Mouse (Mus musculus): ENCODE results near the gene Dab1. TPM values are rescaled to one million over a fixed set of nuclear protein-coding genes. Genes with fewer than 3 reads are reported as not detected.

Gene Dab1
- polyA plus RNA-seq, 1 experiment from 2014 or later: 0.30 TPM

DNA sequence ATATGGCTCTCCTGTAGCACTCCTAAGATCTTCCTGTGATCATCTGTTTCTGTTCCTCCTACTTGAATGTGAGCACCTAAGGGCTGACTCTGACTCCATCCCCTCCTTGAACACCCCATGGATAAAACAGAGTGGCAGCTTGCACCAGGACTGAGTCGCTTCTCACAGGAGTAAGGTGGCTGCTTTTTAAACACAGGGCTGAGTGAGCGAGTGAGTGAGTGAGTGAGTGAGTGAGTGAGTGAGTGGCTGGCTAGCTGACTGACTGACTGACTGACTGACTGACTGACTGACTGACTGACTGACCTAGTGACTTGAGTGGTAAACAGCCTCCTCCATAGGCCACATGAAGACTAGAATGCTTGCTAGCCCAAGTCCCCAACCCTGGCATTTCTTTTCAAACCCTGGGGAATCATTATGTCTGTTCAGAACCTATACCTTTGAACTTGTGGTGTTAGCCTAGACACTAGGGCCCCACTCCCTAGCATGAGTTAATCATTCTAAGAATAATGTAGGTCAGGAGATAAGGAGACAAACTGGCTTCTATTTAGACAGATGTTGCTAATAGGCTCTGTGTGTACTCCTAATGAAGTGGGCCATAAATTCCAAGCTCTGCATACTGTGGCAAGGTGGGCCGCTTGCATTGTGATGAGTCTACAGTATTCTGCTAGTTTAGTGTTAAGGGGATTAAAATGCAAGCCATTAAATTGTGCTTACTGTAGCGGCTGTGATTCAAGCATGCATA is 910.9 kb downstream of the Dab1 start:
- no peak overlapping the region for H3K4me3 ChIP-seq (replicated peaks)
- ATAC-seq (ENCODE audit: low read depth): peak; percentile 39; the same call in 1 of the 2 replicates
- 52% methylated on average over 4 of the region's 4 CpGs for WGBS (ENCODE audit: insufficient replicate concordance)
- H3K9me3 ChIP-seq (replicated peaks): no peaks in the 10 kb centered on the region
- no peaks in the 10 kb centered on the region for H3K27me3 ChIP-seq
- H3K9ac ChIP-seq: no peak overlapping the region
- H3K36me3 ChIP-seq: no peaks in the 10 kb centered on the region
- DNase-seq: no peak
- H3K27ac ChIP-seq: no peak overlapping the region
- no peaks in the 10 kb centered on the region for H3K4me1 ChIP-seq (replicated peaks)
- H3K4me2 ChIP-seq: no peak overlapping the region

DNA sequence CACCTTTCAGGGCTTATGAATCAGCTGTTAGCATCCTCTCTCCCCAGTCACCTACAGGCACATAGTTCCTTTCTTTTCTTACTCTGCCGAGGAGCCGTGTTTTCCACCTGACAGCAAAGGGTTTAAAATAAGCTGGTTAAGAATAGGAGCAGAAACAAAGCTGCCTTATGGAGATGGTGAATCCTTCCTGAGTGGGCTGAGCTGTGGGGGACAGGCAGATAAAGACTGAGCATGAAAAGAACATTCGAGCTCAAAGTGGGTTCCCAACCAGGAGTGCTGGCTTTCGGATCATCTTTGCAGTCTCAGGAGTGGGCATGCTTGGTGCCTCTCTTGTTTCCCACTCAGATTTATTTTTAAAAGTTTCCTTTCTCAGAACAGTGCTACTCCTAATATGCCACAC is 913.7 kb downstream of the Dab1 start:
- no peaks in the 10 kb centered on the region for H3K27me3 ChIP-seq
- no peaks in the 10 kb centered on the region for H3K9me3 ChIP-seq (replicated peaks)
- H3K9ac ChIP-seq: no peak overlapping the region
- H3K36me3 ChIP-seq: no peaks in the 10 kb centered on the region
- 76% methylated on average over 4 of the region's 4 CpGs for WGBS (ENCODE audit: insufficient replicate concordance)
- no peak overlapping the region for H3K27ac ChIP-seq
- no peak overlapping the region for H3K4me2 ChIP-seq
- no peak overlapping the region for H3K4me3 ChIP-seq (replicated peaks)
- H3K4me1 ChIP-seq (replicated peaks): no peaks in the 10 kb centered on the region
- DNase-seq (no peak), ATAC-seq (ENCODE audit: low read depth) (no peak)

DNA sequence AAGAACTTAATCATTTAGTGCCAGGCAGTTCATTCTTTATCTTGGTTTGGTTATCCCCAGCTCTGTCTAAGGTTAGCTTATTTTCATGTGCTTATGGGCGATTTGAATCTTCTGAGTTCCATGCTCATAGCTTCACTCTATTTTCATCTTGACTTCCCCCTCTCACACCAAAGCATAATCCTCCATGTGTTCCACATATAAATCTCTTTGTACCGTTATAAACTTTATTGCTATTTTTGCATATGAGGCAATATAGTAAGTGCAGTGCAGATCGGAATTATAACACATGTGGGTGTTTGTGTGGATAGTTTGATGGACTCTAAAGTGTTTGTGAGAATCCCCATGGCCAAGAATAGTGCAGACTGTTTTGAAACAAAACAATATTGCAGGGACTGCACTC is 919.3 kb downstream of the Dab1 start:
- no peak overlapping the region for H3K4me3 ChIP-seq (replicated peaks)
- H3K9me3 ChIP-seq (replicated peaks): no peaks in the 10 kb centered on the region
- H3K36me3 ChIP-seq: no peaks in the 10 kb centered on the region
- no peak overlapping the region for H3K9ac ChIP-seq
- no peaks in the 10 kb centered on the region for H3K27me3 ChIP-seq
- no peak overlapping the region for H3K27ac ChIP-seq
- no peak overlapping the region for H3K4me2 ChIP-seq
- no peaks in the 10 kb centered on the region for H3K4me1 ChIP-seq (replicated peaks)
- 55% methylated on average over 3 of the region's 3 CpGs for WGBS (ENCODE audit: insufficient replicate concordance)
- DNase-seq (no peak), ATAC-seq (ENCODE audit: low read depth) (no peak)

DNA sequence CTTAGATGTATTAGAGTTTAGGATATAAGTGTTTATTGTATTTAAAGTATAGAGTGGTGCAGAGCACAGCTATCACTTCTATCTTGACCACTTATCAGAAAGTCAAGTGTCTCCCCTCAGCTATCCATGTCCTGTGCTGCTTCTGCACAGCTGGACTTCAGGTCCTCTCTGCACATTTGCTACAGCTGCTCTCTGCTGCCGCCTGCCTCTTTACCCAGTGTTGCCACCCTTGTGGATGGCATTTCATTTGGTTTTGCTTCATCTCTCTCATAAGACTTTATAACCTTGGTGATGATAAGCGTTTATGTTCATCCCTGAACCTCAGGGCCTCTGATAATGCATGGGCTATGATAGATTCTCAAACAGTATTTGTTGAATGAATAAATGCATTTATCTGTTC is 919.9 kb downstream of the Dab1 start:
- ATAC-seq (ENCODE audit: low read depth) (no peak), DNase-seq (no peak)
- no peaks in the 10 kb centered on the region for H3K36me3 ChIP-seq
- H3K4me1 ChIP-seq (replicated peaks): no peaks in the 10 kb centered on the region
- no peak overlapping the region for H3K4me3 ChIP-seq (replicated peaks)
- no peak overlapping the region for H3K4me2 ChIP-seq
- 58% methylated on average over 2 of the region's 2 CpGs for WGBS (ENCODE audit: insufficient replicate concordance)
- H3K9ac ChIP-seq: no peak overlapping the region
- no peaks in the 10 kb centered on the region for H3K9me3 ChIP-seq (replicated peaks)
- no peaks in the 10 kb centered on the region for H3K27me3 ChIP-seq
- no peak overlapping the region for H3K27ac ChIP-seq

DNA sequence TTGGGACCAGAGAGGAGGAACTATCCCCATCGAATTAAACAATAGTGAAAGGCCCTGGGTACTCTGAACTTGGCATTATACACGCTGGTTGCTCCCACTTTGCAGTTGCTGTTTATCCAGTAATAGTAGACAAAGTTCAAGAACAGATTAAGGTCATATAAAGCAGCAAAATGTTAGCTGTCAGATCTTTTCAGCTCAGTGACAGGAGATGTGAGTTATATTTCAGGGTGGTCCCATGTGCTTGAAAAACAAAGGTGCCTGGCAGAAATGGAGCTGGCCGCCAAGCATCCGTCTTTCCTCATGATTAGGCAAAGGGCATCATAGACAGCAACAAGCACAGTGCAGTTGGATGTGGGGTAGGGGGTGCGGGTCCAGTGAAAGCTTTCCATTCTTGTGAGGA is 927.9 kb downstream of the Dab1 start:
- Histone ChIP-seq H3K4me2 (no peak overlapping the region), H3K27me3 (no peaks in the 10 kb centered on the region), H3K9me3 (replicated peaks) (no peaks in the 10 kb centered on the region), H3K4me1 (replicated peaks) (no peaks in the 10 kb centered on the region), H3K9ac (no peak overlapping the region), H3K4me3 (replicated peaks) (no peak overlapping the region), H3K27ac (no peak overlapping the region), H3K36me3 (no peaks in the 10 kb centered on the region)
- DNase-seq: no peak
- no peak for ATAC-seq (ENCODE audit: low read depth)
- 62% methylated on average over 5 of the region's 5 CpGs for WGBS (ENCODE audit: insufficient replicate concordance)

DNA sequence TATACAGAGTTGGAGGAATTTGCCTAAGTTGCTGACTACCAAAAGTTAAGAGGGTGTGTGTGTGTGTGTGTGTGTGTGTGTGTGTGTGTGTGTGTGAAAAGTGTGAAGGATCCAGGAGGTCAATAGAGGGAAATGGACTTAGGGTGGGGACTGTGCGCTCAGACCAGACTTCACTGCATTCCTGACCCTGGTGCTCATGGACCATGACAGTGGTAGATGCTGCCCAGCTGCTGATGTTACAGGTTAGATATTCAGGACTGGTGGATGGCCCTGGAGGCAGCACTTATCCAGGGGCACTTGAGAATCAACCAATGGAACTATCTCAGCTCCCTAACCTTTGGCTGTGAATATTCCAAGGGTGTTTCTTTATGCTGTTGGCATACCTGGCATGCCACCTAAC is 929.1 kb downstream of the Dab1 start:
- Histone ChIP-seq H3K27ac (no peak overlapping the region), H3K9ac (no peak overlapping the region), H3K9me3 (replicated peaks) (no peaks in the 10 kb centered on the region), H3K4me3 (replicated peaks) (no peak overlapping the region), H3K36me3 (no peaks in the 10 kb centered on the region), H3K4me1 (replicated peaks) (no peaks in the 10 kb centered on the region), H3K27me3 (no peaks in the 10 kb centered on the region), H3K4me2 (no peak overlapping the region)
- DNase-seq: no peak
- no peak for ATAC-seq (ENCODE audit: low read depth)
- WGBS (ENCODE audit: insufficient replicate concordance): 92% methylated on average over 1 of the region's 1 CpGs

DNA sequence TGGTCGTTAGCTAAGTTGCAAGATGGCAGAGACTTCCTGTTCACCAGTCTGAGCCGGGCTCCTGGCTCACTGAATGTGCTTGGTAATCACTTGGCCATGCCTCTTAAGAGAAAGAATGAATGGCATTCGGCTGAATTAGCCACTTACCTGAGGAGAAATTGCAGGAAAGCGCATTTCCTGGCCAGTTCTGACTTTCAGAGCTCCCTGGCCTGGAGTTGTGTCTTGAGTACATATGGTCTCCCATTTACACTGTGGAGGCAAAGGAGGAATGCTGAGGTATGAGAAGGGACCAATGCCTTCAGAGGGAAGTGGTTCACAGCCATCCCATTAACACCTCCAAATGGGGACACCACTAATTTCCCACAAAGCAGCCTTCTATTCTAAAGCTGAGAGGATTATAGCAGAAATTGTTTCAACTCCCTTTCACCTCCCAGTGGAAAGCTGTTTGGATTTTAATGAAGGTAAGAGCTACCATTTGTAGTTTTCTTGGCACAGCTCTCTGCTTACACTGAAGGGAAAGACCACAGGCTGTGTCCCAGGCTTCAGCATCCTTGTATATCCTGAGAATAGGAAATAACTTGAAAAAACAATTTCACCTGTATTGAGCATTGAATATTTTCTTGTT is 931.5 kb downstream of the Dab1 start:
- WGBS (ENCODE audit: insufficient replicate concordance): 46% methylated on average over 4 of the region's 4 CpGs
- no peak for DNase-seq

DNA sequence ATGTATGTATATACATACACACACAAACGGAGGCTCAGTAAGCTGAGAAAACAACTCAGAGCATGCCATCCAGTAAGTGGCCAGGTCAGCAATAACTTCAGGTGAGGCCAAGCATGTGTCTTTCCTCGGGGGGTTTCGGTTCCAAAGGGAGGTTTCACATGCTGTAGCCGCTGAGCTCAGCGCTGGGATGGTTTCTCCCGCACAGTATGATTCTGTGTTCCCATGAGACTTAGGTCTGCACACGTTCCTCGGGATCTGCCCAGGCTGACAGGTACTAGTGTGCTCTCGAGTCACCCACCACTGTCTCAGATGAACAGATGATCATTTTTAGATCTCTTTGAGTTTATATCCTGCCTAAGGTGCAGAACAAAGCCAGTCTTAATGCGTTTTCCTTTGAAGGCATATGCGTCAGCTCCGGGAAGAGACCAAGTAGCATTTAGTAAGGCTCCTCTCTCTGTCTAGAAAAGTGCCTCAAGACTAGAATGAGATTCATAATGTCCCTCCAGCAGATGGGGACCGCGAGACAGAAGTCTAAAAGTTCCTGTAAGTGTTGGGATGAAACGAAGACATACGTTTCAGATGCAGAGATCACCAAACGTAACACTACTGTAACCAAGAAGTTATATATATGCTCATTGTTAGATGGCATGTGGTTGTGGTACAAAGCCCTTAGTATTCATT is 932.4 kb downstream of the Dab1 start:
- Histone ChIP-seq H3K9ac (no peak overlapping the region), H3K9me3 (replicated peaks) (no peaks in the 10 kb centered on the region), H3K27ac (no peak overlapping the region), H3K4me3 (replicated peaks) (no peak overlapping the region), H3K27me3 (no peaks in the 10 kb centered on the region), H3K36me3 (no peaks in the 10 kb centered on the region), H3K4me1 (replicated peaks) (no peaks in the 10 kb centered on the region), H3K4me2 (no peak overlapping the region)
- WGBS (ENCODE audit: insufficient replicate concordance): 73% methylated on average over 17 of the region's 17 CpGs
- DNase-seq (no peak), ATAC-seq (ENCODE audit: low read depth) (no peak)

More for the DNA sequence above, 931.5 kb downstream of the Dab1 start:
- no peak overlapping the region for H3K4me2 ChIP-seq
- no peak overlapping the region for H3K4me3 ChIP-seq (replicated peaks)
- H3K4me1 ChIP-seq (replicated peaks): no peaks in the 10 kb centered on the region
- ATAC-seq (ENCODE audit: low read depth): no peak
- H3K27ac ChIP-seq: no peak overlapping the region
- no peak overlapping the region for H3K9ac ChIP-seq
- no peaks in the 10 kb centered on the region for H3K36me3 ChIP-seq
- H3K9me3 ChIP-seq (replicated peaks): no peaks in the 10 kb centered on the region
- H3K27me3 ChIP-seq: no peaks in the 10 kb centered on the region

DNA sequence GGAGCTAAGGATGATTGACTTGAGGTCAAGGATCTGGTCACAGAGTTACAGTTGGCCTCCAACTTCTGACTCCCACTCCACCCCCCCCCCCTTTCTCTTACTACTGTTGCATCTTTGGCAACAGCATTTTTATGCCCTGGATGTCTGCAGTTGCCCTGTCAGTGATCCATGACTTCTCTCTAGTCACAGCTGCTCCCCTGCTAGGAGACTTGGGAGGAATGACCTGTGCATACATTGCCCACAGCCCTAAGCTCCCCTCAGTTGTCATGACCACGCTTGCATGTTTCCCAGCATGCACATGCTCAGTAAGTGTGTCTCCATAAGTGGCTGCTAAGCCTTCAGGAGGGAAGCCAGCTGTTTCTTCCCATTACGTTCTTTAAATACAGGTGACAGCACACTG is 936.2 kb downstream of the Dab1 start:
- Histone ChIP-seq H3K27ac (no peak overlapping the region), H3K4me2 (no peak overlapping the region), H3K36me3 (no peaks in the 10 kb centered on the region), H3K4me1 (replicated peaks) (no peaks in the 10 kb centered on the region), H3K27me3 (no peaks in the 10 kb centered on the region), H3K4me3 (replicated peaks) (no peak overlapping the region), H3K9ac (no peak overlapping the region), H3K9me3 (replicated peaks) (no peaks in the 10 kb centered on the region)
- ATAC-seq (ENCODE audit: low read depth) (no peak), DNase-seq (no peak)
- 49% methylated on average over 2 of the region's 2 CpGs for WGBS (ENCODE audit: insufficient replicate concordance)

DNA sequence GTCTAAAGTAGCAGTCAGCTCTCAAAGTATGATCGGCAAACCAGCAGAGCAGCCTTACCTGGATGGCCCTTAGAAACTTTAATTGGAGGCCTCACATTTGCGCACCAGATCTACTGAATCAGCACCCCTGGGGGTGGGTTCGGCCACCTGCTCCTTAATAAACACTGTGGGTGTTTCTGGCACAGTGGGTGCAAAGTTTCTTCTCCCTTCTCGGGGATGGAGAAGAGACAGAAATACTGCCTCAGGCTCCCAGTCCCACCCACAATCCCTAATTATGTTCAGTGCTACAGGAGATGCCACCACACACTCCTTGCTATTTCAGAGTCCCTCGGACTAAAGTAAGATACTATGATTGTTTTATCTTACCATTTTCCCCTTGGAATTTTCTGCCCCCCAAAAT is 944.4 kb downstream of the Dab1 start:
- no peaks in the 10 kb centered on the region for H3K4me1 ChIP-seq (replicated peaks)
- no peaks in the 10 kb centered on the region for H3K27me3 ChIP-seq
- whole genome bisulfite sequencing (ENCODE audit: insufficient replicate concordance): 64% methylated on average over 5 of the region's 5 CpGs
- H3K4me2 ChIP-seq: no peak overlapping the region
- H3K27ac ChIP-seq: no peak overlapping the region
- DNase-seq: no peak
- no peak for ATAC-seq (ENCODE audit: low read depth)
- H3K36me3 ChIP-seq: no peaks in the 10 kb centered on the region
- H3K9ac ChIP-seq: no peak overlapping the region
- H3K9me3 ChIP-seq (replicated peaks): no peaks in the 10 kb centered on the region
- H3K4me3 ChIP-seq (replicated peaks): no peak overlapping the region

DNA sequence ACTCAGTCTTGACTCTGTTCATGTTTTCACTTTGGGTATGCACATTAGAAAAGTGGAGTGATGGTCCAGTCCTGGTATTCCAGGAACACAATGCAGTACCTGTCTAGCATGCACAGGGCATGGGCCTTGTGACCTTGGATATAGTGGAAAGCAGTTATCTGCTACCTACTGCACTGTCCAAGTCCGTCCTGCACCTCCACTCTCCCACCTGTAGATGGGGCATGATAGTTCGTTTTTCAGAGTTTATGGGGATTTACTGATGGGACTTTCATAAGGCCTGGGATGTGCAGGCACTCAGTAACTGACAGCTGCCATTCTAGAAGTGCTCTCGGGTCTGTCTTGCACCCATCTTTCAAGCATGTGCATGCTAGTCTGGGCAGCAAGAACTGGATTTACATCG is 951.4 kb downstream of the Dab1 start:
- Histone ChIP-seq H3K9ac (no peak overlapping the region), H3K4me1 (replicated peaks) (no peaks in the 10 kb centered on the region), H3K9me3 (replicated peaks) (no peaks in the 10 kb centered on the region), H3K36me3 (no peaks in the 10 kb centered on the region), H3K27me3 (no peaks in the 10 kb centered on the region), H3K4me3 (replicated peaks) (no peak overlapping the region), H3K27ac (no peak overlapping the region), H3K4me2 (no peak overlapping the region)
- DNase-seq (no peak), ATAC-seq (ENCODE audit: low read depth) (no peak)
- WGBS (ENCODE audit: insufficient replicate concordance): 53% methylated on average over 4 of the region's 4 CpGs

DNA sequence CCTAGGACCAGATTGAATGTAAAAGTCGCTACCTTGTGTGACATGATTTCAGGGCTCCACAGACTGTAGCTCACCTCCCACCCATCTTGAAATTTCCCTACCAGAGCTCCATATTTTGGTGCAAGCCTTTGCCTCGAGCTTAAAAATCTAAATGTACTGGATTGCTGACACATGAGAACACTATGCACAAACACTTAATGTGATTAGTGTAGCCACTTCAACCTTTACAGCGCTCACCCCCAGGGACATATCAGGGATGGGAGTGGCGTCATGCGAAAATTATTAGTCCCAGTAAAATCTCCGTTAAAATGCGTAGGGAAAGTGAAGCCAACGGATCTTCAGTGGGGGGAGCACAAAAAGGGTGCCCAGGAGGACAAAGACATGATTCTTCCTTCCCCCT is 953.3 kb downstream of the Dab1 start:
- Histone ChIP-seq H3K9ac (no peak overlapping the region), H3K9me3 (replicated peaks) (no peaks in the 10 kb centered on the region), H3K4me2 (no peak overlapping the region), H3K4me3 (replicated peaks) (no peak overlapping the region), H3K36me3 (no peaks in the 10 kb centered on the region), H3K27me3 (no peaks in the 10 kb centered on the region), H3K4me1 (replicated peaks) (no peaks in the 10 kb centered on the region), H3K27ac (no peak overlapping the region)
- DNase-seq (no peak), ATAC-seq (ENCODE audit: low read depth) (no peak)
- 66% methylated on average over 8 of the region's 8 CpGs for WGBS (ENCODE audit: insufficient replicate concordance)

All from liver, embryonic 13.5 days (tissue).